Mouse (Mus musculus) kidney, adult 2 months (tissue): Measurements from ENCODE around the gene Ttc6.

Experiments
- CTCF ChIP-seq: fragments of 200-500 bp; conservative IDR thresholded peaks from 2 replicates; pipeline ENCODE4 v1.5.1; 2011; ENCODE audit warnings: low read depth, mild to moderate bottlenecking, control low read depth, low read length, moderate library complexity, mixed read lengths; ENCODE audit not compliant: insufficient read depth, insufficient read length
- POLR2A ChIP-seq: fragments of 200-500 bp; IDR thresholded peaks from one replicate; pipeline ENCODE4 v1.6.1; 2011; ENCODE audit warnings: low read depth, low read length, control low read depth

GRCm38 (mm10) chr12:57615137-57615536 lies 51.2 kb downstream of the Ttc6 start:
- TF ChIP-seq CTCF: no peak
- TF ChIP-seq POLR2A: no peak
